Mouse (Mus musculus): Measurements from ENCODE around the gene Hk1. TPM values are rescaled to one million over a fixed set of nuclear protein-coding genes. Genes with fewer than 3 reads are reported as not detected.

Hk1 gene
- polyA plus RNA-seq, 1 experiment: 103 TPM

GRCm38 (mm10) chr10:62231395-62231732 is 148.3 kb downstream of the Hk1 start:
- no peaks in the 10 kb centered on the region for H3K36me3 ChIP-seq (ENCODE audit: control insufficient read depth, insufficient read depth)
- peak overlapping the region; percentile 42 for H3K4me3 ChIP-seq
- no peaks in the 10 kb centered on the region for H3K27me3 ChIP-seq (ENCODE audit: control insufficient read depth, insufficient read depth, insufficient read length)

GRCm38 (mm10) chr10:62230708-62231394 is 148.9 kb downstream of the Hk1 start, which contains the start of gene Tspan15:
TSS of gene Tspan15 (minus strand) at chr10:62231251.
- Histone ChIP-seq H3K27me3 (ENCODE audit: control insufficient read depth, insufficient read depth, insufficient read length) (no peaks in the 10 kb centered on the region), H3K4me2 (ENCODE audit: low read depth) (peak within 1 kb of the TSS; percentile 92), H3K79me2 (ENCODE audit: control insufficient read depth, insufficient read depth) (peaks cover 3% of the 10 kb centered on the region), H3K4me3 (peak within 1 kb of the TSS; percentile 42), H3ac (ENCODE audit: control insufficient read depth, insufficient read length) (no peak within 1 kb of the TSS), H3K36me3 (ENCODE audit: control insufficient read depth, insufficient read depth) (no peaks in the 10 kb centered on the region)
- TF ChIP-seq POLR2AphosphoS2 (IDR thresholded peaks at IDR 0.05; ENCODE audit: insufficient read length, low read depth): peak; percentile 81
- TF ChIP-seq MYOD1 (IDR thresholded peaks at IDR 0.05; ENCODE audit: control insufficient read depth in 1 of 3, insufficient read length in 2 of 3, low read depth in 2 of 3): peak in 1 of 3 experiments; percentile 3
- TF ChIP-seq POLR2A (IDR thresholded peaks at IDR 0.05; ENCODE audit: insufficient read length, low read depth): peak; percentile 91
- peak in 1 of 3 experiments; percentile 63 for TF ChIP-seq MYOG (IDR thresholded peaks at IDR 0.05; ENCODE audit: control insufficient read depth in 1 of 3, insufficient read depth in 1 of 3, insufficient read length in 2 of 3, low read depth in 2 of 3)
- TF ChIP-seq MAX (IDR thresholded peaks at IDR 0.05; ENCODE audit: low read depth): no peak

More at GRCm38 (mm10) chr10:62231395-62231732, 148.3 kb downstream of the Hk1 start:
- TF ChIP-seq POLR2A (IDR thresholded peaks at IDR 0.05; ENCODE audit: insufficient read length, low read depth) (no peak), USF1 (IDR thresholded peaks at IDR 0.05; ENCODE audit: low read depth) (no peak), CEBPB (IDR thresholded peaks at IDR 0.05; ENCODE audit: insufficient read depth, poor library complexity, severe bottlenecking) (no peak), REST (IDR thresholded peaks at IDR 0.05; ENCODE audit: insufficient read depth, insufficient read length) (no peak), MYOD1 (IDR thresholded peaks at IDR 0.05; ENCODE audit: control insufficient read depth in 1 of 3, insufficient read length in 2 of 3, low read depth in 2 of 3) (no peak), POLR2AphosphoS2 (IDR thresholded peaks at IDR 0.05; ENCODE audit: insufficient read length, low read depth) (no peak), E2F4 (IDR thresholded peaks at IDR 0.05; ENCODE audit: insufficient read depth) (no peak), MYOG (IDR thresholded peaks at IDR 0.05; ENCODE audit: control insufficient read depth in 1 of 3, insufficient read depth in 1 of 3, insufficient read length in 2 of 3, low read depth in 2 of 3) (no peak), TCF12 (IDR thresholded peaks at IDR 0.05; ENCODE audit: insufficient read depth, poor library complexity, severe bottlenecking) (no peak), MAX (IDR thresholded peaks at IDR 0.05; ENCODE audit: low read depth) (no peak), TCF3 (IDR thresholded peaks at IDR 0.05; ENCODE audit: insufficient read length, low read depth) (no peak)
- Histone ChIP-seq H3ac (ENCODE audit: control insufficient read depth, insufficient read length) (no peak overlapping the region), H3K79me2 (ENCODE audit: control insufficient read depth, insufficient read depth) (peaks cover 3% of the 10 kb centered on the region), H3K4me2 (ENCODE audit: low read depth) (peak overlapping the region; percentile 92)

- TF ChIP-seq POLR2A (IDR thresholded peaks at IDR 0.05; ENCODE audit: insufficient read length, low read depth) (no peak), E2F4 (IDR thresholded peaks at IDR 0.05; ENCODE audit: insufficient read depth) (no peak), TCF3 (IDR thresholded peaks at IDR 0.05; ENCODE audit: insufficient read length, low read depth) (no peak), MAX (IDR thresholded peaks at IDR 0.05; ENCODE audit: low read depth) (no peak), SRF (IDR thresholded peaks at IDR 0.05; ENCODE audit: control insufficient read depth, insufficient read length, low read depth) (no peak), MYOG (IDR thresholded peaks at IDR 0.05; ENCODE audit: control insufficient read depth in 1 of 3, insufficient read depth in 1 of 3, insufficient read length in 2 of 3, low read depth in 2 of 3) (no peak), POLR2AphosphoS2 (IDR thresholded peaks at IDR 0.05; ENCODE audit: insufficient read length, low read depth) (no peak), REST (IDR thresholded peaks at IDR 0.05; ENCODE audit: insufficient read depth, insufficient read length) (no peak), CEBPB (IDR thresholded peaks at IDR 0.05; ENCODE audit: insufficient read depth, poor library complexity, severe bottlenecking) (no peak)
- Histone ChIP-seq H3K27me3 (ENCODE audit: control insufficient read depth, insufficient read depth, insufficient read length) (no peaks in the 10 kb centered on the region), H3ac (ENCODE audit: control insufficient read depth, insufficient read length) (no peak overlapping the region), H3K36me3 (ENCODE audit: control insufficient read depth, insufficient read depth) (no peaks in the 10 kb centered on the region), H3K4me2 (ENCODE audit: low read depth) (no peak overlapping the region), H3K4me3 (no peak overlapping the region), H3K79me2 (ENCODE audit: control insufficient read depth, insufficient read depth) (peaks cover 3% of the 10 kb centered on the region)
Measured at GRCm38 (mm10) chr10:62228126-62228525, 151.6 kb downstream of the Hk1 start.

- no peaks in the 10 kb centered on the region for H3K36me3 ChIP-seq (ENCODE audit: control insufficient read depth, insufficient read depth)
- TF ChIP-seq REST (IDR thresholded peaks at IDR 0.05; ENCODE audit: insufficient read depth, insufficient read length) (no peak), E2F4 (IDR thresholded peaks at IDR 0.05; ENCODE audit: insufficient read depth) (no peak), TCF12 (IDR thresholded peaks at IDR 0.05; ENCODE audit: insufficient read depth, poor library complexity, severe bottlenecking) (no peak), SRF (IDR thresholded peaks at IDR 0.05; ENCODE audit: control insufficient read depth, insufficient read length, low read depth) (no peak), TCF3 (IDR thresholded peaks at IDR 0.05; ENCODE audit: insufficient read length, low read depth) (no peak), USF1 (IDR thresholded peaks at IDR 0.05; ENCODE audit: low read depth) (no peak), CEBPB (IDR thresholded peaks at IDR 0.05; ENCODE audit: insufficient read depth, poor library complexity, severe bottlenecking) (no peak), POLR2AphosphoS2 (IDR thresholded peaks at IDR 0.05; ENCODE audit: insufficient read length, low read depth) (no peak), POLR2A (IDR thresholded peaks at IDR 0.05; ENCODE audit: insufficient read length, low read depth) (no peak), MAX (IDR thresholded peaks at IDR 0.05; ENCODE audit: low read depth) (no peak), MYOD1 (IDR thresholded peaks at IDR 0.05; ENCODE audit: control insufficient read depth in 1 of 3, insufficient read length in 2 of 3, low read depth in 2 of 3) (no peak), MYOG (IDR thresholded peaks at IDR 0.05; ENCODE audit: control insufficient read depth in 1 of 3, insufficient read depth in 1 of 3, insufficient read length in 2 of 3, low read depth in 2 of 3) (no peak)
- no peak overlapping the region for H3K4me3 ChIP-seq
- H3K4me2 ChIP-seq (ENCODE audit: low read depth): no peak overlapping the region
- peaks cover 3% of the 10 kb centered on the region for H3K79me2 ChIP-seq (ENCODE audit: control insufficient read depth, insufficient read depth)
- H3K27me3 ChIP-seq (ENCODE audit: control insufficient read depth, insufficient read depth, insufficient read length): no peaks in the 10 kb centered on the region
- no peak overlapping the region for H3ac ChIP-seq (ENCODE audit: control insufficient read depth, insufficient read length)
Measured at GRCm38 (mm10) chr10:62225839-62226238, 153.9 kb downstream of the Hk1 start.

All from myocyte (in vitro differentiated cells).